Mouse (Mus musculus): Measurements from ENCODE around the gene Plagl1. TPM values are rescaled to one million over a fixed set of nuclear protein-coding genes. Genes with fewer than 3 reads are reported as not detected.

The Plagl1 gene
- total and polyA plus RNA-seq, 2 experiments from 2014 or later = 20.1 to 39.0 TPM

GRCm38 (mm10) chr10:13180211-13180610 is 119.9 kb downstream of the Plagl1 start:
- H3K4me1 ChIP-seq (ENCODE audit: insufficient read depth, low read length) = no peaks in the 10 kb centered on the region
- TF ChIP-seq CTCF (IDR thresholded peaks at IDR 0.05) = no peak
- DNase-seq (ENCODE audit: low spot score) (no peak), ATAC-seq (ENCODE audit: low FRiP score) (no peak)
- no peak overlapping the region for H3K4me2 ChIP-seq (ENCODE audit: low read depth, low read length, poor library complexity, severe bottlenecking)
- no peaks in the 10 kb centered on the region for H3K9me3 ChIP-seq (ENCODE audit: low read length)
- WGBS = 81% methylated on average over 7 of the region's 7 CpGs
- peaks cover 36% of the 10 kb centered on the region for H3K36me3 ChIP-seq (ENCODE audit: insufficient read depth, low read length)
- no peak overlapping the region for H3K27ac ChIP-seq (ENCODE audit: low read depth, low read length)
- no peaks in the 10 kb centered on the region for H3K27me3 ChIP-seq (ENCODE audit: insufficient read depth, low read length)
- H3K4me3 ChIP-seq (ENCODE audit: low read depth, low read length) = no peak overlapping the region
- no peak overlapping the region for H3K9ac ChIP-seq (replicated peaks; ENCODE audit: low read length, poor library complexity, severe bottlenecking)

Other genes starting within 250 kb of the Plagl1 start
- gene Utrn, start 191.1 kb upstream of the Plagl1 start, total RNA-seq (2014; rRNA removed) = 20.6 and 29.2 TPM in 2 replicates
- 13.9 and 15.4 TPM in 2 replicates for gene Utrn, start 191.1 kb upstream of the Plagl1 start, polyA plus RNA-seq (2015; fragmentation: Nextera tagmentation; extraction: Ambion mirVana)
- gene Stx11, start 96.2 kb upstream of the Plagl1 start, total RNA-seq (2014; rRNA removed) = 1.8 and 7.8 TPM in 2 replicates
- gene Stx11, start 96.2 kb upstream of the Plagl1 start, polyA plus RNA-seq (2015; fragmentation: Nextera tagmentation; extraction: Ambion mirVana) = 0.92 and 1.1 TPM in 2 replicates
- gene Sf3b5, start 55.2 kb upstream of the Plagl1 start, total RNA-seq (2014; rRNA removed) = 18.4 and 24.8 TPM in 2 replicates
- 24.2 and 24.8 TPM in 2 replicates for gene Sf3b5, start 55.2 kb upstream of the Plagl1 start, polyA plus RNA-seq (2015; fragmentation: Nextera tagmentation; extraction: Ambion mirVana)
- gene Zc2hc1b, start 117.5 kb downstream of the Plagl1 start, total RNA-seq (2014; rRNA removed) = not detected in 2 replicates
- not detected in 2 replicates for gene Zc2hc1b, start 117.5 kb downstream of the Plagl1 start, polyA plus RNA-seq (2015; fragmentation: Nextera tagmentation; extraction: Ambion mirVana)
- 13.3 and 15.6 TPM in 2 replicates for gene Ltv1, start 132.7 kb downstream of the Plagl1 start, total RNA-seq (2014; rRNA removed)
- 23.5 and 24.5 TPM in 2 replicates for gene Ltv1, start 132.7 kb downstream of the Plagl1 start, polyA plus RNA-seq (2015; fragmentation: Nextera tagmentation; extraction: Ambion mirVana)